Mouse (Mus musculus) gastrocnemius, adult 18-20 months (tissue): Measurements from ENCODE around the gene Thsd7a. TPM values are rescaled to one million over a fixed set of nuclear protein-coding genes. Genes with fewer than 3 reads are reported as not detected.

Source experiments
- DNase-seq: peaks from one replicate; pipeline ENCODE4 v3.0.0; 2021; ENCODE audit warnings: low spot score
- total RNA-seq, 2 experiments: library from RNA; stranded (reverse); gene quantifications; 2 replicates each; pipeline ENCODE4 v1.2.3; 2021

Thsd7a gene
- total RNA-seq, 2 experiments from 2014 or later = 2.2 to 3.8 TPM

DNA sequence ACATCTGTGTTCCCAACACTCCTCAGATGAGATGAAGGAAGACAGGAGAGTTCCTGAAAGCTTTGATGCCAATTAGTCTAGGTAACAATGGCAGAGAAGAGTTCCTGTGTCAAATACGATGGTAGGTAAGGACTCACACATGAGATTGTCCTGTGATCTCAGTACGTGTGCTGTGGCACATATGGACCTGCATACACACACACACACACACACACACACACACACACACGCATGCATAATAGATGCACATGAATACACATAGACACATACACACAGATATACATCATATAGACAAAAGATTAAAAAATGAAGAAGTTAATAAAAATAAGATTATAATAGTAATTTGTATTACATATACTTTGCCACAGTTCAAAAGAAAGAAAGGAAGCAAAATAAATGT, 56.0 kb downstream of the Thsd7a start:
- DNase-seq = no peak

DNA sequence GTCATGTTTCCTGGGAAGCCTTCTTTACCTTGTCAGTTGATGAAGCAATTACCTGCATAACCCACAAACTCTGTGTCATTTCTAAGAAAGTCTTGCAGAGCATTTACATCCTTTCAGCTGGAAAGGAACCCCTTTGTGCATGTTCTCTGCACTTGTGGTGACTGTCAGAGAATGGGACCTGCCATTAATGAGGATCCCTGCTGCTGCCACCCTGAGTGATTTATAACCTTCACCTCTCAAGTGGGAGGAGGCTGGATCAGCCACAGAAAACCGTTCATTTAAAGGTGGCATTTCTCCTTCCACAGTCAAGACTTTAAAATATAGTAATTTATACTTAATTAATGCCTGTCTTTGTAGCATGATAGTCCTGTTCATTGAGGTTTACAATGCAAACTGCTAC, 99.6 kb downstream of the Thsd7a start:
- no peak for DNase-seq

DNA sequence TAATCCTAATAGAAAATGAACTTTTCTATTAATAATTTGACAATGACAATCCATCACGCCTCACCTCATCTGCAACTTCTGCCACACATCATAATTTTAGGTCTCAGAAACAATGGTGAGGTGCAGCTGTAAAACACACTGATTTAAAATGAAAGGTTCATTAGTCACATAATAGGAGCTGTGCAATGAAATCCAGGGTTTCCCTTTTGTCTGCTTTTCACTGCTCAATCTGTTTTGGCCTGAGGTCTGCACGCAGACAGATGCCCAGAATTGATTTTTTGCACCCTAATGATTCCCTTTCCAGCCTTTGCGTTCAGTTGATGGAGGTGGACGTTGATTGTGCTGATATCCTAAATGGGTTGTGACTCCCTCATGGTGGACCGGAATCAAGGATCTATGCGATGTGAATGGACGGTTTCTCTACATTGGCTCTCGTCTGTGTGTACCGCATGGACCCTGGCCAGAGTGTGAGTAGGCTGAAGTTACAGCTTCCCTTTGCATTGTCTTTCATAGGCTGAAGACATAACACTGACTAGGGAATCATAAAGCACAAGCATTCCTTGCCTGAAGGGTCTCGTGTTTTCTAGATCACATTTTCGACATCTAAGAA, 120.5 kb downstream of the Thsd7a start:
- DNase-seq = no peak

DNA sequence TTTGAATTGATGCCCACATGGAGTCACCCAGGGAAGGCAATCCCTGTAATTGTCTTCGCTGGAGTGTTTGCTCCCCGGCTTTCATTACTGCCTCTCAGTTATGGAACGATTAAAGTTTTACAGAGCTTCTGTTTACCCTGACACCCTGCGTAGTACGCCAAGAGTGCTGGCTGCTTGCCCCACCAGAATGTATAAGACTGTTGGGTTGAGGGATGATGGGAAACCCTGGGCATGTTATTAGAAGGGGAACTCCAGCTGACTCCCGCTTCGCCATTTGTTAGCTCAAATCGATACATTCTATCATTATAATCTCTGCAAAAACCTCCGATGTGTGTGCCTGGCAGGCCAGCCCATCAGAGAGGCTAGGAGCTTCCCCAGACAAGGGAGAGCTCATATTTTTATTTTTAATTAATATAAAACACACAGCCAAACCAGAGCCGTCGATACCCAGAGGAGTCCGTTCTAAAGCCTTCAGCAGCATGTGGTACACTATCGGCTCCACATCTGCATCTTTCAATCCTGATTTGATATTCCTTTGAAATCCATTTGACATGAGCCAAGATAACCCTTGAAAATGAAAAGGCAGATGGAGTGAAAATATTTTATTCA, 142.5 kb downstream of the Thsd7a start:
- no peak for DNase-seq

GRCm38 (mm10) chr6:12602927-12603326, 146.3 kb downstream of the Thsd7a start:
- no peak for DNase-seq

DNA sequence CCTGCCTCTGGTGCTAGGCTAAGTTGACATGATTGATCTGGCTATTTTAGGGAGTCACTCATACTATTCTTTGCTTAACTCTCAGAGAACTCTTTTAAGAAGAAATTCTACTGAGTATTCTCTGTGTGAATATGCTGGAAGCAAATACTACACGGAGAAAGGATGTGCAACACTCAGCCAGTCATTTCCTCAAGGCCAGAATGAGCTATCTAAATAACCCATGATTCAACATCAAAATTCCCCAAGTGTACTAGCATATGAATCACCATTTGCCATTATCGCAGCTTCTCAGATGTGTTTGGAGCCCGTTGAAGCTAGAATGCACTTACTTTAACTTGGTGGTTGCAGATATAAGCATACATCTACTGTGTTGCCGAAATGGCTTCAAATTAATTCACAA, 147.0 kb downstream of the Thsd7a start:
- no peak for DNase-seq

DNA sequence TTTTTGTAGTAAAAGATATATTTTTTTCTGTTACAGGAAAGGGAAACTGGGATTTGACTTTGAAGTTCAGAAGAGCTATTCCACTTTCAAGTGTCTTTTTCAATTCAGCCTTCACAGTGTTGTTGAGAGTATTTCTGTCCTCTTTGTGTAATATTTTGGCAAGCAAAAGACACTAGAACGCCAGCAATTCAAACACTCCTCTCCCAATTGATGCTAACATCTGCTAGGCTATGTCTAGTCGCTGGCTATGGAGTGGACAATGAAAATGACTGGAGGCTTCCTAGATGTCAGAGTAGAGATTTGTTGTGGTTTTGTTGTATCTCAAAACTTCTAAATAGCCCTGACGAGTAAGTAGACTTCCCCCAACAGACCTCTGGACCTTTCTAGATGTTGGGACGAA, 164.8 kb downstream of the Thsd7a start:
- DNase-seq = peak; percentile 13

DNA sequence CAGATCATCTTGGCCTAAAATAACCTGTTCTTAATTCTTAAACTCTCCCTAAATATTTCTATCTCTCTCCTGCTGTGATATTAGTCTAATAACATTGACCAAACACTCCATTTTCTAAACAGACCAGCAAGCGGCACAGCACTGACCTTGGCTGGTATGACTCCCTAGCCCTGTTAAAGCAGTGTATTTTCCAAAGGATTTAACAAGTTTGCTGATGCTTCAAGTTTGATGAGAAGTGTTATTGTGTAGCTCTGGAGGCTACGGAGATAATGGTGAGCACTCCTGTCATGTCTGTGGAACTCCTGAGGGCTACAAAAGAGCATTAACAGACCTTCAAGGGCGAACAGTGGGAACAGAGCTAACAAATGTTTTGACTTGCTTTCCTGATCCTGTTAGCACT, 168.1 kb downstream of the Thsd7a start:
- DNase-seq = no peak

DNA sequence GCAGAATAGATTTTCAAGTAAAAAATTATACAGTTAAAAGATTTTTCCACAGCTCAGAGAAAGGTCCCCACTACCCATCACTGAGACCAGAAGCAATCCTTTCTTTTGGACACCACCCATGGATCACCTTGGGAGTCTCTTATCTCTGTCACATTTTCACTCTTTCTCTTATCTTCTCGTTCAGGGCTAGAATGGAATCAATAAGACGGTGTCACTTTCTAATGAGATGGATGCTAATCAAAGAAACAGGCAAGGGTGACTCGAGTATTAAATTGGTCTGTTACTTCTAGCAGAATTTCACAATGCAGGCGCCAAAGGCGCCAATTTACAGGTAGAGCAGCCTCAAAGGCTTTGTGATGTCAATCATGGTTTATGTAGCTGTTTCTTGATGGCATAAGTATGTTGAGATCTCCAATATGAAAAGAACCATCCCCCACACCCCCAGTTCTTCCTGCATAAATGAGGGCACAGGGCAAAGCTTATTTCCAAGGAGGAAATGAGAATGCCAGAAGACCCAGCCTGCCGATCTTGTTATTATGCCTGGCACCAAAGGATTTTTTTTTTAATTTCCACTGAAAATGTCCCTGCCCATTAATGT, 173.5 kb downstream of the Thsd7a start:
- DNase-seq = no peak

DNA sequence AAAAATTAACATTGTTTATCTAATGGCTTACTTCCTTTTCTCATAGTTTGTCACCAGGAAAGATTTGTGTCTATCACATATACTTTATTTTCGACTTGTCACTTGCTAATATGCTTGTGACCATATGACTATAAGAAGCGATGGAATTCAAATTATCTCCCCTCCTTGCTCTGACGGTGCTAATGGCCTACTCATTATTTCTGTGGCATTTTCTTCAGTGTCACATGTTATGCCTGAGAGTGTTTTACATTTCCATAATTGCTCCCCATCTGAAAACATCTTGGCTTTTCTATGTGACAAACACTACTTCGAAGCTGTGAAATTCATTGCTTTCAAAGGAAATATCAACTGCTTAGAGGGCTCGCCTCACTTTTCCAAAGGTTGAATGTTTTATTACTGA, 177.0 kb downstream of the Thsd7a start:
- DNase-seq = no peak

GRCm38 (mm10) chr6:12565136-12565535, 184.1 kb downstream of the Thsd7a start:
- DNase-seq = no peak

GRCm38 (mm10) chr6:12562336-12562735, 186.9 kb downstream of the Thsd7a start:
- no peak for DNase-seq

GRCm38 (mm10) chr6:12560500-12560899, 188.7 kb downstream of the Thsd7a start:
- DNase-seq = no peak

GRCm38 (mm10) chr6:12555114-12556099, 193.8 kb downstream of the Thsd7a start:
- no peak for DNase-seq

DNA sequence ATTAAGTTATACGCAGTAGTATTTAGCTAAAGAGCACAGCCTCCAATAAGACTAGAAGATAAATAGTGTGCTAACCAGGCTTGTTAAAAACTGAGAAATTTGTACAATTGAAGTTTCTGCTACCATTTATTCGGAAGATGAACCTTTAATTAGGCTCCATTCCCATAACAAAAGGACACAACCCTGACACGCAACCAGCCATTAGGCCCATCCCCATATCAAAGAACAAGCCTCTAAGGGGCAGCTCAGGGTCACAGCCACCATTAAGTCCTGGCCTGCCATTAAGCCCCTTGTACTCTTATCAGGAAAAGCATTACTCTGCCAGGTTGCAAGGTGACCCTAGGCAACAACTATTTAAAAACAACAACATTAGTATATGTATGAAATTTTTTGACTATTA, 198.0 kb downstream of the Thsd7a start:
- no peak for DNase-seq

DNA sequence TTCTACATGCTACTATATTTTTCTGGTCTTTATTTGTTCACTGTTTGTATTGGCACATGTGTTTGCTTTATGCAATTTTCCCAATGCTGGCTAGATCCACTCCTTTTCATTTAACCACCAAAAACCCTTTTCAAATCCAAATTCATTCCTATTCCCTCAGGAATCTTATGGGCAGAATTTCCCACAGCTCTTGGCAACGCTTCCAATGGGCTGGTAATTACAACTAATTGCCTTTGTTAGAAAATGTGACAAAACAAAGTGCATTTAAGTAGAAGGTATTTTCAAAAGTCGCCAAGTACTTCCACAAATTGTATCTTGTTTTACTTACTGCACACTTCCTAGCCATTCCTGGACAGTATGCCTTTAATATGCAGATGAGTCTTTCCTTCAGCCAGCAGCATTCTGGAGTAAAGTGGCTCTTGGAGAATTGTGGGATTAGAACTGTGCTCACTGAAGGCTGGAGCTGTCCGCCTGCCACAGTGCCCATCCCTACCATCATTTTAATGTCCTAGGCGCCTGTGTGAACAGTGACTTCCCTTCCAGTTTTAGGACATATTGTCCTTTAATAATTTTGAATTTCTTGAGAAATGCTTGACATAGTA, 199.1 kb downstream of the Thsd7a start:
- peak; percentile 2 for DNase-seq

GRCm38 (mm10) chr6:12544096-12544495, 205.1 kb downstream of the Thsd7a start:
- DNase-seq = peak; percentile 30

- DNase-seq = no peak
Measured at GRCm38 (mm10) chr6:12542496-12542895, 206.7 kb downstream of the Thsd7a start.

GRCm38 (mm10) chr6:12519121-12519520, 230.1 kb downstream of the Thsd7a start:
- no peak for DNase-seq

DNA sequence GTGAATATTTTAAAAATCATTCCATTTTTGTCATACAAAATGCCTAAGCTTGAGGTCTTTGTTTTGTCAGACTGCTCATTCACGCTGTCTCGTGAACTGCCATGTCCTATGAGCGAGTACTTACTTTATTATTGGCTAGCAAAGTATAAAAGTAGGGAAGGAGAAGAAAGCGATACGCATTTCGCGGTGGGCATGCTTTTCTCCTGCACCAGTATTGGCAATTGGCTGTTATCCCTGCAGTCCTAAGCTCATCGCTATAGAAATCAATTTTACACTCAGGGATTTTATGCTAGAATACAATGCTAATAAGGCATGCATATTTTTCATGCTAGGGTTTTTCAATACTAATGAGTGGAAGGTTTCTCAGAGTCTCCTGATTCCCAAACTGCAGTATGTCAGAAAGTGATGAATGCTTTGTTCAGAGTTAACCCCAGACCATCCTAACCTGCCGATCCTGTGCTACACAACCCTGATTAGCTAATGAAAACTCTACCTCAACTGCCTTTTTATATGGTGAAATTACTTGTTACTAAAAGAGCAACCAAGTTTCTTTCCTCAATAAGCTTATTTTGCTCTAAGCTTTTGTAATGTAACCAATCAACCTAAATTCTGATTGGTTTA, 230.8 kb downstream of the Thsd7a start:
- no peak for DNase-seq

DNA sequence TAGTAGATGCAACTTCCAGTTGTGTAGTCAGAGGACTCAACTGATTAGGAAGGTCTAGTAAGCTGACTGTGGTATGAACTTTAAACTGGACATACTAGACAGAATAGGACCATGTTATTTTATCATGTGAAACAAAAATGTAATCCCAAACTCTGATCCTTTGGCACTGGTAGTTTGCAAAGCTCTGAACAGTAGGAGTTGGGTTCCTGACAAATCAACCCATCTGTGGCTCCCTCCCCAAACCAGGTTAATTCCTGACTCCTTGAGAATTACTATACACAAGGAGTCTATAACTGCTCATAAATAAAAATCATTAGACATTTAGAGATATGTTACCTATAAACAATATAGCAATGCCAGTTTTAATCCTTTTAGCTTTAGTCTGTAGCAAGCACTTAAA, 231.5 kb downstream of the Thsd7a start:
- no peak for DNase-seq
